Mouse (Mus musculus): ENCODE results near the gene 4930438A08Rik.

GRCm38 (mm10) chr11:58264546-58264945 is 10.1 kb upstream of the 4930438A08Rik start:
- TF ChIP-seq POLR2A (IDR thresholded peaks at IDR 0.05; ENCODE audit: insufficient read length, low read depth), result no peak
- TF ChIP-seq USF1 (IDR thresholded peaks at IDR 0.05; ENCODE audit: low read depth), result no peak
- TF ChIP-seq E2F4 (IDR thresholded peaks at IDR 0.05; ENCODE audit: insufficient read depth), result no peak
- TF ChIP-seq MYOD1 (IDR thresholded peaks at IDR 0.05; ENCODE audit: control insufficient read depth in 1 of 3, insufficient read length in 2 of 3, low read depth in 2 of 3), result no peak
- TF ChIP-seq MAX (IDR thresholded peaks at IDR 0.05; ENCODE audit: low read depth), result no peak
- no peak for TF ChIP-seq POLR2AphosphoS2 (IDR thresholded peaks at IDR 0.05; ENCODE audit: insufficient read length, low read depth)
- no peak for TF ChIP-seq TCF3 (IDR thresholded peaks at IDR 0.05; ENCODE audit: insufficient read length, low read depth)
- no peak for TF ChIP-seq CEBPB (IDR thresholded peaks at IDR 0.05; ENCODE audit: insufficient read depth, poor library complexity, severe bottlenecking)

Data from myocyte (in vitro differentiated cells).